Mouse (Mus musculus) MEL (cell line): ENCODE measurements at regions not wholly inside any gene's neighbourhood (a gene's known extent, or its start where the extent isn't known, plus 50 kb on each side); places are given as distances from the start of the nearest gene placed in this dataset.

ENCODE experiments used
- CHD1 ChIP-seq: IDR thresholded peaks from 2 replicates; pipeline ENCODE4 v1.6.1; 2012; ENCODE audit warnings: low read depth, mild to moderate bottlenecking, inconsistent platforms, low read length, improper control_type of control experiment
- CTCF ChIP-seq, 3 experiments: IDR thresholded peaks in 2 of 3; conservative IDR thresholded peaks in 1 of 3; 2 replicates each; pipeline ENCODE4 v1.5.1; 2011 to 2012; ENCODE audit warnings: low read length in 3 of 3, low read depth in 2 of 3, mild to moderate bottlenecking in 2 of 3, improper control_type of control experiment in 1 of 3, inconsistent platforms in 1 of 3, mixed read lengths in 1 of 3, moderate library complexity in 1 of 3; ENCODE audit not compliant: control insufficient read depth in 1 of 3, insufficient read depth in 1 of 3, poor library complexity in 1 of 3, severe bottlenecking in 1 of 3
- MAX ChIP-seq: IDR thresholded peaks from 2 replicates; pipeline ENCODE4 v1.6.1; 2011; ENCODE audit warnings: low read length, improper control_type of control experiment
- NRF1 ChIP-seq: IDR thresholded peaks from 2 replicates; pipeline ENCODE4 v1.6.1; 2014; ENCODE audit warnings: low read depth, mild to moderate bottlenecking, inconsistent platforms, low read length, improper control_type of control experiment, moderate library complexity; ENCODE audit not compliant: poor library complexity, insufficient read depth, severe bottlenecking
- SMC3 ChIP-seq: IDR thresholded peaks from 2 replicates; pipeline ENCODE4 v1.6.1; 2011; ENCODE audit warnings: low read depth, low read length, improper control_type of control experiment
- TBP ChIP-seq: IDR thresholded peaks from 2 replicates; pipeline ENCODE4 v1.8.0; 2011; ENCODE audit warnings: low read depth, low read length, improper control_type of control experiment
- UBTF ChIP-seq: IDR thresholded peaks from 2 replicates; pipeline ENCODE4 v1.6.1; 2012; ENCODE audit warnings: low read depth, mild to moderate bottlenecking, inconsistent platforms, low read length, improper control_type of control experiment, moderate library complexity, borderline replicate concordance; ENCODE audit not compliant: insufficient read depth
- USF1 ChIP-seq: IDR thresholded peaks from 2 replicates; pipeline ENCODE4 v1.6.1; 2014; ENCODE audit warnings: low read depth, mild to moderate bottlenecking, inconsistent platforms, low read length, improper control_type of control experiment, moderate library complexity

GRCm38 (mm10) chr19:44696059-44696712 lies 59.7 kb upstream of the Pax2 start:
- TF ChIP-seq USF1 = no peak
- TF ChIP-seq TBP = no peak
- no peak for TF ChIP-seq CTCF (IDR thresholded peaks at IDR 0.05 in 2 of 3, conservative IDR thresholded peaks at IDR 0.05 in 1 of 3; ENCODE audit: control insufficient read depth in 1 of 3, insufficient read depth in 1 of 3, low read depth in 2 of 3, low read length in 3 of 3, poor library complexity in 1 of 3, severe bottlenecking in 1 of 3)
- TF ChIP-seq NRF1 = no peak
- no peak for TF ChIP-seq CHD1
- no peak for TF ChIP-seq UBTF
- TF ChIP-seq SMC3 = no peak
- no peak for TF ChIP-seq MAX
